Mouse (Mus musculus) MEL (cell line): Measurements from ENCODE around the gene Epo. TPM values are rescaled to one million over a fixed set of nuclear protein-coding genes. Genes with fewer than 3 reads are reported as not detected.

Source experiments
- DNase-seq: peaks from one replicate; pipeline ENCODE4 v3.0.0; 2011; ENCODE audit warnings: low read depth, low spot score
- H3K27ac ChIP-seq: 2 replicates; pipeline ENCODE4 v1.5.1; 2012; ENCODE audit warnings: low read depth, mild to moderate bottlenecking, control low read depth, low read length, moderate library complexity; ENCODE audit not compliant: control insufficient read depth
- H3K27me3 ChIP-seq, 2 experiments: fragments of 150-350 bp in 1 of 2; sonication (generic) in 1 of 2; 2 replicates each; pipeline ENCODE4 v1.6.1; 2012; ENCODE audit warnings: low read length in 2 of 2, mild to moderate bottlenecking in 2 of 2, improper control_type of control experiment in 1 of 2, moderate library complexity in 1 of 2; ENCODE audit not compliant: insufficient read depth in 2 of 2, control insufficient read depth in 1 of 2
- H3K36me3 ChIP-seq, 2 experiments: 2 replicates each; pipeline ENCODE4 v1.6.1; 2012 to 2014; ENCODE audit warnings: low read length in 2 of 2, improper control_type of control experiment in 1 of 2, inconsistent platforms in 1 of 2, mild to moderate bottlenecking in 1 of 2; ENCODE audit not compliant: insufficient read depth in 2 of 2, control insufficient read depth in 1 of 2
- H3K4me1 ChIP-seq, 2 experiments: fragments of 150-350 bp in 1 of 2; sonication (generic) in 1 of 2; 2 replicates each; pipeline ENCODE4 v1.6.1; 2012; ENCODE audit warnings: low read length in 2 of 2, improper control_type of control experiment in 1 of 2, mild to moderate bottlenecking in 1 of 2; ENCODE audit not compliant: insufficient read depth in 2 of 2, control insufficient read depth in 1 of 2
- H3K4me3 ChIP-seq, 2 experiments: fragments of 150-350 bp in 1 of 2; sonication (generic) in 1 of 2; 2 replicates each; pipeline ENCODE4 v1.5.1; 2012; ENCODE audit warnings: low read depth in 2 of 2, low read length in 2 of 2, mild to moderate bottlenecking in 2 of 2, moderate library complexity in 2 of 2, control low read depth in 1 of 2, improper control_type of control experiment in 1 of 2; ENCODE audit not compliant: control insufficient read depth in 1 of 2, insufficient read depth in 1 of 2
- H3K79me2 ChIP-seq: 2 replicates; pipeline ENCODE4 v1.6.1; 2012; ENCODE audit warnings: mild to moderate bottlenecking, low read length, moderate library complexity; ENCODE audit not compliant: control insufficient read depth, poor library complexity, insufficient read depth
- H3K9ac ChIP-seq: 2 replicates; pipeline ENCODE4 v1.6.1; 2012; ENCODE audit warnings: low read depth, mild to moderate bottlenecking, control low read depth, low read length, moderate library complexity; ENCODE audit not compliant: control insufficient read depth, poor library complexity, severe bottlenecking
- H3K9me3 ChIP-seq: fragments of 150-350 bp; sonication (generic); replicated peaks from 2 replicates; pipeline ENCODE4 v1.6.1; 2012; ENCODE audit warnings: mild to moderate bottlenecking, low read length, improper control_type of control experiment, moderate library complexity; ENCODE audit not compliant: insufficient read depth
- CHD1 ChIP-seq: IDR thresholded peaks from 2 replicates; pipeline ENCODE4 v1.6.1; 2012; ENCODE audit warnings: low read depth, mild to moderate bottlenecking, inconsistent platforms, low read length, improper control_type of control experiment
- CTCF ChIP-seq, 3 experiments: IDR thresholded peaks in 2 of 3; conservative IDR thresholded peaks in 1 of 3; 2 replicates each; pipeline ENCODE4 v1.5.1; 2011 to 2012; ENCODE audit warnings: low read length in 3 of 3, low read depth in 2 of 3, mild to moderate bottlenecking in 2 of 3, improper control_type of control experiment in 1 of 3, inconsistent platforms in 1 of 3, mixed read lengths in 1 of 3, moderate library complexity in 1 of 3; ENCODE audit not compliant: control insufficient read depth in 1 of 3, insufficient read depth in 1 of 3, poor library complexity in 1 of 3, severe bottlenecking in 1 of 3
- E2F4 ChIP-seq: IDR thresholded peaks from 2 replicates; pipeline ENCODE4 v1.6.1; 2011; ENCODE audit warnings: low read depth, low read length, improper control_type of control experiment, borderline replicate concordance
- GABPA ChIP-seq: IDR thresholded peaks from 2 replicates; pipeline ENCODE4 v1.6.1; 2012; ENCODE audit warnings: low read depth, mild to moderate bottlenecking, inconsistent platforms, low read length, improper control_type of control experiment, moderate library complexity
- MAX ChIP-seq: IDR thresholded peaks from 2 replicates; pipeline ENCODE4 v1.6.1; 2011; ENCODE audit warnings: low read length, improper control_type of control experiment
- MEF2A ChIP-seq: IDR thresholded peaks from 2 replicates; pipeline ENCODE4 v1.6.1; 2014; ENCODE audit warnings: low read depth, mild to moderate bottlenecking, inconsistent platforms, low read length, improper control_type of control experiment; ENCODE audit not compliant: poor library complexity, insufficient replicate concordance, severe bottlenecking; ENCODE audit errors: extremely low read depth
- NELFE ChIP-seq: IDR thresholded peaks from 2 replicates; pipeline ENCODE4 v1.6.1; 2011; ENCODE audit warnings: low read depth, low read length, improper control_type of control experiment
- POLR2A ChIP-seq, 2 experiments: IDR thresholded peaks; 2 replicates each; pipeline ENCODE4 v1.6.1; 2011 to 2012; ENCODE audit warnings: low read length in 2 of 2, mild to moderate bottlenecking in 2 of 2, control low read depth in 1 of 2, improper control_type of control experiment in 1 of 2, low read depth in 1 of 2, moderate library complexity in 1 of 2; ENCODE audit not compliant: control insufficient read depth in 1 of 2, insufficient read depth in 1 of 2, poor library complexity in 1 of 2
- POLR2AphosphoS5 ChIP-seq: IDR thresholded peaks from 2 replicates; pipeline ENCODE4 v1.6.1; 2012; ENCODE audit warnings: low read depth, borderline replicate concordance, mild to moderate bottlenecking, inconsistent platforms, low read length, moderate library complexity, mixed read lengths
- RAD21 ChIP-seq: IDR thresholded peaks from 2 replicates; pipeline ENCODE4 v1.6.1; 2011; ENCODE audit warnings: mild to moderate bottlenecking, low read depth, low read length, improper control_type of control experiment
- SIN3A ChIP-seq: IDR thresholded peaks from 2 replicates; pipeline ENCODE4 v1.6.1; 2012; ENCODE audit warnings: low read length, improper control_type of control experiment, inconsistent platforms
- TBP ChIP-seq: IDR thresholded peaks from 2 replicates; pipeline ENCODE4 v1.8.0; 2011; ENCODE audit warnings: low read depth, low read length, improper control_type of control experiment
- TCF12 ChIP-seq: IDR thresholded peaks from 2 replicates; pipeline ENCODE4 v1.6.1; 2014; ENCODE audit warnings: low read depth, mild to moderate bottlenecking, inconsistent platforms, low read length, improper control_type of control experiment, moderate library complexity
- USF1 ChIP-seq: IDR thresholded peaks from 2 replicates; pipeline ENCODE4 v1.6.1; 2014; ENCODE audit warnings: low read depth, mild to moderate bottlenecking, inconsistent platforms, low read length, improper control_type of control experiment, moderate library complexity
- ZC3H11A ChIP-seq: IDR thresholded peaks from 2 replicates; pipeline ENCODE4 v1.6.1; 2012; ENCODE audit warnings: low read depth, mild to moderate bottlenecking, inconsistent platforms, low read length, improper control_type of control experiment
- polyA plus RNA-seq, 2 experiments: library from polyadenylated mRNA; stranded (reverse) in 1 of 2; unstranded in 1 of 2; fragments of >175 nt in 1 of 2; fragments of >200 nt in 1 of 2; gene quantifications; 2 replicates each; pipeline versions ENCODE4 v1.2.1 to v1.2.4; 2012; ENCODE audit warnings: low replicate concordance in 2 of 2, low read depth in 1 of 2; ENCODE audit not compliant: insufficient read length in 2 of 2, insufficient read depth in 1 of 2, missing spikeins in 1 of 2
- total RNA-seq: library from RNA; depleted of rRNA; stranded (reverse); fragments of 300-350 nt; gene quantifications from 2 replicates; pipeline ENCODE4 v1.2.3, GENCODE M21; 2012

Gene Epo
- total and polyA plus RNA-seq, 3 experiments, result not detected

DNA sequence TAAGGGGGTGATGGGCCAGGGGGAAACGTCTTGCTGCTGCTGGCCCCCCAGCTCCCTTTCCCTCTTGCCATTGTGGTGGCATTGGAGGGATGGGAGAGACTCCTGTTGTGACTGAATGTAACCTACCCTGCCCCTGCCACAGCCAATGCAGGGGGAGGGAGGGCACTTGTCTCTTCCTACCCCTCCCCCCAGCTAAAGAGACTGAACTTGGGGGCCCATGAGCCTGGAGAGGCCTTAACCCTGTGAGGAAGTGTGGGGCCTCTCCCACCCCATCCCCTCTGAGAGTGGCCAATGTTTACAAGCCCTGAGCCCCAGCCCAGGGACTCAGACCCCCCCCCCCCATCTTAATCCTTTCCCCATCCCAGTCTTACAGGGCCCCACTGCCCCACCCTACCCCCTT is 5.6 kb downstream of the Epo start:
- H3K4me1 ChIP-seq, result no peaks in the 10 kb centered on the region
- H3K79me2 ChIP-seq, result peaks cover 22% of the 10 kb centered on the region
- H3K4me3 ChIP-seq, result no peak overlapping the region
- no peaks in the 10 kb centered on the region for H3K9me3 ChIP-seq
- H3K36me3 ChIP-seq, result peaks cover 3 to 4% of the 10 kb centered on the region in 2 experiments
- DNase-seq, result no peak
- H3K27me3 ChIP-seq, result no peaks in the 10 kb centered on the region
- no peak overlapping the region for H3K9ac ChIP-seq
- no peak for TF ChIP-seq TCF12
- no peak for TF ChIP-seq TBP
- TF ChIP-seq NELFE, result no peak
- TF ChIP-seq POLR2A (IDR thresholded peaks at IDR 0.05; ENCODE audit: control insufficient read depth in 1 of 2, insufficient read depth in 1 of 2, low read depth in 1 of 2, low read length in 2 of 2, poor library complexity in 1 of 2), result no peak
- H3K27ac ChIP-seq, result no peak overlapping the region

DNA sequence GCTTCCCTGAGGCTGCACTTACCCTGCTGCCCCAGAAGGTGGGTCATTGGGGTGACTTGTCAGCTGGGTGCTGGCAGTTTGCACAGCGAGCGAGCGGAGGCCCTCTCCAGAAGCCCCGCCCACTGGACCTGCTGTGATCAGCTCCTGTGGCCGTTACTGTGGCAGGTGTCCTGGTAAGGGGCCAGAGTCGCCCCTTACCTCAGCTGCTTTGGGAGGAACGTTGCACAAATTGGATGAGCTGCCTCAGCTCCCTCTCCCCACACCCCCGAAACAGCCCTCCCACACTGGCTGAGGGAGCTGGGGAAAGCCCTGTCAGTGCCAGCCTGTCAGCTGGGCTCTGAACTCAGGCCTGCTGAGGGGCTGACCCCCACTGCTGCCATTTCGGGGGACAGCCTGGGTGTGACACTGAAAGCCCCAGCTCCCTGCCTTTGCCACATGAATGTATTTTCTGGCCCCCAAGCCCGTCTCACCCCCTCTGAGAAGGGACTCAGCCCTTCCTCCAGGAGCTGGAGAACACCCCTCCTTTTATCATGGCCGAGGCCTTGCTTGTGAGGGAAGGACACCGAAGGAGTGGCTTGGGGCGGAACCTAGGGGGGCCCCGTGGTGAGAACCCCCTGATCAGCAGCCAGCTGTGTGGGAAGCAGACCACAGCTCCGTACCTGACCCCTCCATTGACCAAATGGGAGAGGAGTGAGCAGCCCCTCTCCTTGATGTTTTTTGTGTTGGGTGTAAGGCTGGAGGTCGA is 6.7 kb downstream of the Epo start:
- Histone ChIP-seq H3K79me2 (peaks cover 12% of the 10 kb centered on the region), H3K9ac (no peak overlapping the region), H3K27ac (no peak overlapping the region), H3K4me1 (no peaks in the 10 kb centered on the region), H3K9me3 (no peaks in the 10 kb centered on the region), H3K27me3 (no peaks in the 10 kb centered on the region), H3K4me3 (no peak overlapping the region), H3K36me3 (peaks cover 3 to 6% of the 10 kb centered on the region in 2 experiments)
- TF ChIP-seq E2F4 (no peak), GABPA (no peak), CTCF (IDR thresholded peaks at IDR 0.05 in 2 of 3, conservative IDR thresholded peaks at IDR 0.05 in 1 of 3; ENCODE audit: control insufficient read depth in 1 of 3, insufficient read depth in 1 of 3, low read depth in 2 of 3, low read length in 3 of 3, poor library complexity in 1 of 3, severe bottlenecking in 1 of 3) (no peak), POLR2A (IDR thresholded peaks at IDR 0.05; ENCODE audit: control insufficient read depth in 1 of 2, insufficient read depth in 1 of 2, low read depth in 1 of 2, low read length in 2 of 2, poor library complexity in 1 of 2) (no peak; a peak in 1 of 4 replicates)
- DNase-seq, result no peak

DNA sequence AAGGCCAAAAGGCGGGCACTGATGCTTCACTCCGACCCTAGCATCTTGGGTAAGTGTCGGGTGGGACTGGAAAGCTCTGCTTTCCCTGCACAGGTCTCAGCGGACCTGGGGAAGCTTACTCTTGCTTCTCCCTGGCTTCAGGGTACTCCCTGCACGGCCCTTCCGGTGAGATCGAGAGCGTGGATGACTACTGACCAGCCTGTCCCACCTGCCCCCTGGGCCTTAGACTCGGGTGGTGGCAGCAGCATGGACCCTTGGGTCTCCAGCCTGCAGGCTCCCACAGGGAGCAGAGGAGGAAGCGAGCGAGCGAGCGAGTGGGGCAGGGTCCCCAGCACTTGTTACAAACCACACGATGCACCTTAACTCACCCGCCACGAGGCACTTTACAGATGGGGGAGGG is 7.5 kb downstream of the Epo start:
- no peaks in the 10 kb centered on the region for H3K4me1 ChIP-seq
- H3K9me3 ChIP-seq, result no peaks in the 10 kb centered on the region
- peaks cover 0 to 6% of the 10 kb centered on the region in 2 experiments; a peak in 3 of 4 replicates for H3K36me3 ChIP-seq
- H3K79me2 ChIP-seq, result peaks cover 5% of the 10 kb centered on the region; the same call in 1 of the 2 replicates
- no peak overlapping the region for H3K4me3 ChIP-seq
- TF ChIP-seq RAD21, result no peak
- no peak for TF ChIP-seq USF1
- no peak for TF ChIP-seq CHD1
- no peak for TF ChIP-seq MEF2A
- no peak for TF ChIP-seq SIN3A
- TF ChIP-seq MAX, result no peak
- no peak for TF ChIP-seq ZC3H11A
- no peak for TF ChIP-seq POLR2AphosphoS5
- no peak for DNase-seq
- H3K27me3 ChIP-seq, result no peaks in the 10 kb centered on the region
- H3K27ac ChIP-seq, result no peak overlapping the region
- H3K9ac ChIP-seq, result no peak overlapping the region
